13 mouse cellular contexts compared by ENCODE assay signal in genomic region chr14:76695691-76696355, GRCm38 (mm10).
A peak's percentile ranks its signal among the peaks of the same experiment; 100 is the strongest.
DNase-seq lines count a peak whose midpoint lies in the region; ATAC-seq and TF ChIP-seq lines count a peak whose summit lies in the region.
"Had no signal": no experiment of that assay in that cellular context is flagged by ENCODE, and none has a peak within 500 bp of the region (broad histone marks: within the 10 kb centered on the region; RNA-seq: fewer than 3 reads in every experiment).

No protein-coding gene starts in this region.

- H3K9ac ChIP-seq in heart, embryonic 14.5 days (ENCODE audit: low read length), result no peak overlapping the region
- no peak overlapping the region for H3K9ac ChIP-seq in ES-Bruce4 (ENCODE audit: low read depth, poor library complexity, severe bottlenecking)
- no peak overlapping the region for H3K9ac ChIP-seq in embryonic facial prominence, embryonic 12.5 days
- H3K9ac ChIP-seq in liver, embryonic 15.5 days, result no peak overlapping the region

- TF ChIP-seq POLR2A in ES-Bruce4 (IDR thresholded peaks at IDR 0.05; ENCODE audit: insufficient read depth, low read length), result no peak

- DNase-seq in heart, postnatal 14 days, result no peak
- no peak for DNase-seq in cerebellum, adult 11-12 months
- no peak for DNase-seq in adrenal gland, adult 18-20 months (ENCODE audit: low spot score in 2 of 2)
- no peak for DNase-seq in cerebellum, adult 9-10 months
- DNase-seq: adrenal gland, adult 8-10 months; cerebellum, adult 2 months; retina, postnatal 1 day had no signal

- H3K36me3 ChIP-seq in heart, embryonic 14.5 days (ENCODE audit: control insufficient read depth, insufficient read depth, low read length), result no peaks in the 10 kb centered on the region
- no peaks in the 10 kb centered on the region for H3K36me3 ChIP-seq in ES-Bruce4 (ENCODE audit: control insufficient read depth, insufficient read depth, low read length, poor library complexity, severe bottlenecking)
- no peaks in the 10 kb centered on the region for H3K36me3 ChIP-seq in embryonic facial prominence, embryonic 12.5 days
- no peaks in the 10 kb centered on the region for H3K36me3 ChIP-seq in liver, embryonic 15.5 days (replicated peaks)
- H3K36me3 ChIP-seq: hindbrain, embryonic 10.5 days had no signal

- H3K27me3 ChIP-seq in heart, embryonic 14.5 days (ENCODE audit: control insufficient read depth, insufficient read depth, low read length), result no peaks in the 10 kb centered on the region
- no peaks in the 10 kb centered on the region for H3K27me3 ChIP-seq in ES-Bruce4 (ENCODE audit: control insufficient read depth, insufficient read depth, low read length, poor library complexity, severe bottlenecking)
- no peaks in the 10 kb centered on the region for H3K27me3 ChIP-seq in embryonic facial prominence, embryonic 12.5 days
- no peaks in the 10 kb centered on the region for H3K27me3 ChIP-seq in liver, embryonic 15.5 days

- peak overlapping the region; percentile 43 to 58; a peak in 2 of 4 replicates for H3K27ac ChIP-seq in heart, embryonic 14.5 days (replicated peaks in 1 of 2; ENCODE audit: control insufficient read depth in 1 of 2, insufficient read depth in 1 of 2, low read depth in 2 of 2, low read length in 2 of 2)
- H3K27ac ChIP-seq in ES-Bruce4 (ENCODE audit: insufficient read depth, low read length), result peak overlapping the region; percentile 86
- H3K27ac ChIP-seq in embryonic facial prominence, embryonic 12.5 days, result peak overlapping the region; percentile 65
- H3K27ac ChIP-seq in liver, embryonic 15.5 days (replicated peaks), result no peak overlapping the region
- H3K27ac ChIP-seq: hindbrain, embryonic 10.5 days; layer of hippocampus, adult 2 months had no signal

- no peak overlapping the region for H3K4me3 ChIP-seq in heart, embryonic 14.5 days (ENCODE audit: control insufficient read depth in 1 of 2, insufficient read depth in 1 of 2, low read depth in 1 of 2, low read length in 2 of 2)
- peak overlapping the region; percentile 38 for H3K4me3 ChIP-seq in ES-Bruce4 (ENCODE audit: low read depth, low read length)
- no peak overlapping the region for H3K4me3 ChIP-seq in embryonic facial prominence, embryonic 12.5 days
- 0 out of 2 replicates have a peak overlapping the region, but pooled peaks have one; percentile 10 for H3K4me3 ChIP-seq in liver, embryonic 15.5 days (replicated peaks)
- H3K4me3 ChIP-seq: hindbrain, embryonic 10.5 days; layer of hippocampus, adult 2 months had no signal

- TF ChIP-seq EP300 in ES-Bruce4 (IDR thresholded peaks at IDR 0.05; ENCODE audit: insufficient read depth, low read depth, low read length), result no peak

- intact Hi-C loops in heart, postnatal 14 days (cut with DNase I), result loop anchor here (2.0 kb wide), 1 partner anchor 191 kb away; no protein-coding TSS in a partner anchor

- no peak overlapping the region for H3K4me2 ChIP-seq in heart, embryonic 14.5 days (ENCODE audit: low read length)
- no peak overlapping the region for H3K4me2 ChIP-seq in embryonic facial prominence, embryonic 12.5 days (replicated peaks)
- peak overlapping the region; percentile 55 for H3K4me2 ChIP-seq in liver, embryonic 15.5 days

- no peak for TF ChIP-seq CTCF in ES-Bruce4 (IDR thresholded peaks at IDR 0.05; ENCODE audit: low read depth, low read length)

- 46% methylated on average over 17 of the region's 18 CpGs for WGBS in heart, embryonic 14.5 days
- WGBS in embryonic facial prominence, embryonic 12.5 days, result 64% methylated on average over 17 of the region's 18 CpGs
- WGBS in liver, embryonic 15.5 days (ENCODE audit: insufficient replicate concordance), result 11% methylated on average over 18 of the region's 18 CpGs

- ATAC-seq in heart, embryonic 14.5 days (ENCODE audit: insufficient number of reproducible peaks, insufficient read depth, low FRiP score, low read depth), result no peak
- no peak for ATAC-seq in embryonic facial prominence, embryonic 12.5 days (ENCODE audit: insufficient number of reproducible peaks, insufficient read depth, low FRiP score, low TSS enrichment)
- ATAC-seq in liver, embryonic 15.5 days (ENCODE audit: insufficient read depth), result no peak

- H3K4me1 ChIP-seq in heart, embryonic 14.5 days (ENCODE audit: control insufficient read depth in 2 of 2, insufficient read depth in 2 of 2, low read length in 2 of 2), result peaks cover 20 to 22% of the 10 kb centered on the region in 2 experiments
- peaks cover 5% of the 10 kb centered on the region for H3K4me1 ChIP-seq in ES-Bruce4 (ENCODE audit: control insufficient read depth, insufficient read depth, low read length)
- H3K4me1 ChIP-seq in embryonic facial prominence, embryonic 12.5 days, result peaks cover 55% of the 10 kb centered on the region
- peaks cover 50% of the 10 kb centered on the region for H3K4me1 ChIP-seq in liver, embryonic 15.5 days (replicated peaks)

- no peaks in the 10 kb centered on the region for H3K9me3 ChIP-seq in heart, embryonic 14.5 days (ENCODE audit: control insufficient read depth, low read length)
- H3K9me3 ChIP-seq in ES-Bruce4 (replicated peaks; ENCODE audit: control insufficient read depth, insufficient read depth, low read length, poor library complexity, severe bottlenecking), result no peaks in the 10 kb centered on the region
- no peaks in the 10 kb centered on the region for H3K9me3 ChIP-seq in embryonic facial prominence, embryonic 12.5 days
- no peaks in the 10 kb centered on the region for H3K9me3 ChIP-seq in liver, embryonic 15.5 days (replicated peaks)
- H3K9me3 ChIP-seq: hindbrain, embryonic 10.5 days had no signal

Comparison
In these comparisons a context has a peak if more than half of its experiments do, and no peak if none do; other contexts are left out.
1. H3K4me3 ChIP-seq: peak in ES-Bruce4 (single experiment) and liver, embryonic 15.5 days (single experiment); none in heart, embryonic 14.5 days (0 of 2) and embryonic facial prominence, embryonic 12.5 days (single experiment).